Mouse (Mus musculus): ENCODE data around the gene Cdh23. TPM values are rescaled to one million over a fixed set of nuclear protein-coding genes. Genes with fewer than 3 reads are reported as not detected.
A peak's percentile ranks its signal among the peaks of the same experiment; 100 is the strongest.

The Cdh23 gene
- total RNA-seq, 1 experiment = 2.3 TPM

DNA sequence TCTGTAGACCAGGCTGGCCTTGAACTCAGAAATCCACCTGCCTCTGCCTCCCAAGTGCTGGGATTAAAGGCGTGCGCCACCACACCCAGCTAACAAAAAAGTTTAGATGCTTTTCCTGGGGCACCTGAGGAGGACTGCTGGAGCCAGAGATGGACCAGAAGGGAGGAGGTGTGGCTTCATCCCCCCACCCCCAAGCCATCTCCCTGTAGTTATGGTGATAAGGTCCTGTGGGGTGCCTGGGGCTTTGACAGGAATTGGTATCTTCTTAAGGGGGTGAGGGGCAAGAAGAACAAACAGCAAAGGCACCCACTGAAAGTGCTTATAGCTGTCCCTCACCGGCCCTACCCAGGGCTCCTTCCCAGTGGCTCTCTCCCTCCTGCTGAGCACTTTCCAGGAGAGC, 30.6 kb upstream of the Cdh23 start:
- Histone ChIP-seq H3K36me3 (ENCODE audit: control insufficient read depth, insufficient read depth, low read length, poor library complexity, severe bottlenecking) (no peaks in the 10 kb centered on the region), H3K9ac (ENCODE audit: insufficient read depth, low read depth, low read length, poor library complexity, severe bottlenecking) (no peak overlapping the region), H3K4me3 (ENCODE audit: insufficient read depth in 1 of 2, low read depth in 1 of 2, low read length in 2 of 2, poor library complexity in 1 of 2, severe bottlenecking in 1 of 2) (no peak overlapping the region), H3K4me1 (ENCODE audit: control insufficient read depth in 2 of 2, insufficient read depth in 2 of 2, low read length in 2 of 2, poor library complexity in 1 of 2) (peaks cover 7 to 49% of the 10 kb centered on the region in 2 experiments; a peak in 3 of 4 replicates), H3K9me3 (ENCODE audit: control insufficient read depth, insufficient read depth, low read depth, low read length) (no peaks in the 10 kb centered on the region), H3K27ac (ENCODE audit: insufficient read depth, low read depth, low read length, poor library complexity, severe bottlenecking) (peak overlapping the region; percentile 71)
- in situ Hi-C loops (cut with MboI; ENCODE audit: low sequenced_read_pairs in 2 of 2, unreplicated experiment in 2 of 2) = no loop called here
- no peak for TF ChIP-seq ZNF384 (IDR thresholded peaks at IDR 0.05; ENCODE audit: low read depth, low read length)
- TF ChIP-seq ZC3H11A (IDR thresholded peaks at IDR 0.05; ENCODE audit: borderline replicate concordance, low read depth, low read length) = no peak
- no peak for TF ChIP-seq MAFK (IDR thresholded peaks at IDR 0.05; ENCODE audit: insufficient read depth, low read depth, low read length)
- TF ChIP-seq HCFC1 (IDR thresholded peaks at IDR 0.05; ENCODE audit: borderline replicate concordance, insufficient read depth, low read length) = no peak
- TF ChIP-seq CHD2 (IDR thresholded peaks at IDR 0.05; ENCODE audit: low read depth, low read length) = no peak
- no peak for DNase-seq (ENCODE audit: low read depth, low spot score)

DNA sequence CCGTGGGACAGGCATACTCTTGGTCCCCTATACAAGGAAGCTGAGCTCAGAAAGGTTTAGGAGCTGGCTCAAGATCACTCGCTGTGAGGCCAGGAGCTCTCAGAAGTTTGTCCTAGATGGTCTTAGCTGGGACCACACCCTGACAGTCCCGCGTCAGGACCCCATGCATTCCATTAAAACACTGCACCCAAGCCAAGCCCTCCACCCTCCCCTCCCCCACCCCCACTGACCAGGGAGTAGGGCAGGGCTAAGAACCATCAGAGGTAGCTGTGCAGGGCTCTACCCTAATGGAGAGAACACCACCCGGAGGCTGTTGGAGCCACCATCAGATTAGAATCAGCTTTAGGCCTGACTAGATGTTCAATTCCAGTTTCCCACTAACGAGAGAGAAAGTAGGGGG, 28.2 kb upstream of the Cdh23 start:
- Histone ChIP-seq H3K9ac (ENCODE audit: insufficient read depth, low read depth, low read length, poor library complexity, severe bottlenecking) (no peak overlapping the region), H3K4me3 (ENCODE audit: insufficient read depth in 1 of 2, low read depth in 1 of 2, low read length in 2 of 2, poor library complexity in 1 of 2, severe bottlenecking in 1 of 2) (no peak overlapping the region), H3K27ac (ENCODE audit: insufficient read depth, low read depth, low read length, poor library complexity, severe bottlenecking) (0 out of 2 replicates have a peak overlapping the region, but pooled peaks have one; percentile 4), H3K36me3 (ENCODE audit: control insufficient read depth, insufficient read depth, low read length, poor library complexity, severe bottlenecking) (no peaks in the 10 kb centered on the region), H3K4me1 (ENCODE audit: control insufficient read depth in 2 of 2, insufficient read depth in 2 of 2, low read length in 2 of 2, poor library complexity in 1 of 2) (peaks cover 7 to 53% of the 10 kb centered on the region in 2 experiments; a peak in 3 of 4 replicates), H3K9me3 (ENCODE audit: control insufficient read depth, insufficient read depth, low read depth, low read length) (no peaks in the 10 kb centered on the region)
- no peak for TF ChIP-seq ZNF384 (IDR thresholded peaks at IDR 0.05; ENCODE audit: low read depth, low read length)
- in situ Hi-C loops (cut with MboI; ENCODE audit: low sequenced_read_pairs in 2 of 2, unreplicated experiment in 2 of 2) = no loop called here
- DNase-seq (ENCODE audit: low read depth, low spot score) = no peak

DNA sequence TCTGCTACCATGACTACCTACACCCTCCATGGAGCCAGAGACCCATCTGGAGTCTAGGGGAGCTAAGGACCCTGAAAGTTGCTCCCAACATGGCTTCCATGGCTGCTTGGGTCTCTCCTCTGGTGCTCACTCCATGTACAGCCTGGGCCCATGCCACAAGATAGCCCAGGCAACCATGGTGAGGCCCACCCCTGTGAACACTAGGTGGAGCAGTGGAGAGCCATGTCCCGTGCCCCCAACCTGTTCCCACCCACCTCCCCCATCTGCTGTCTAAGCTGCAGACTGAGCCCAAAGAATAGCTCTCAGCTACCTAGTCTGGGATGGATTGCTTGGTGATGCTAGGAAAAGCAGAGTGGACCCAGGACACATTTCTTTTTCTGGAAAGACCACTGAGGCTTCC, 27.1 kb upstream of the Cdh23 start:
- Histone ChIP-seq H3K9me3 (ENCODE audit: control insufficient read depth, insufficient read depth, low read depth, low read length) (no peaks in the 10 kb centered on the region), H3K36me3 (ENCODE audit: control insufficient read depth, insufficient read depth, low read length, poor library complexity, severe bottlenecking) (no peaks in the 10 kb centered on the region), H3K4me1 (ENCODE audit: control insufficient read depth in 2 of 2, insufficient read depth in 2 of 2, low read length in 2 of 2, poor library complexity in 1 of 2) (peaks cover 5 to 49% of the 10 kb centered on the region in 2 experiments; a peak in 3 of 4 replicates), H3K4me3 (ENCODE audit: insufficient read depth in 1 of 2, low read depth in 1 of 2, low read length in 2 of 2, poor library complexity in 1 of 2, severe bottlenecking in 1 of 2) (no peak overlapping the region), H3K9ac (ENCODE audit: insufficient read depth, low read depth, low read length, poor library complexity, severe bottlenecking) (no peak overlapping the region), H3K27ac (ENCODE audit: insufficient read depth, low read depth, low read length, poor library complexity, severe bottlenecking) (no peak overlapping the region)
- in situ Hi-C loops (cut with MboI; ENCODE audit: low sequenced_read_pairs in 2 of 2, unreplicated experiment in 2 of 2) = no loop called here
- no peak for TF ChIP-seq CHD2 (IDR thresholded peaks at IDR 0.05; ENCODE audit: low read depth, low read length)
- no peak for TF ChIP-seq ZNF384 (IDR thresholded peaks at IDR 0.05; ENCODE audit: low read depth, low read length)
- TF ChIP-seq ZC3H11A (IDR thresholded peaks at IDR 0.05; ENCODE audit: borderline replicate concordance, low read depth, low read length) = no peak
- DNase-seq (ENCODE audit: low read depth, low spot score) = no peak

DNA sequence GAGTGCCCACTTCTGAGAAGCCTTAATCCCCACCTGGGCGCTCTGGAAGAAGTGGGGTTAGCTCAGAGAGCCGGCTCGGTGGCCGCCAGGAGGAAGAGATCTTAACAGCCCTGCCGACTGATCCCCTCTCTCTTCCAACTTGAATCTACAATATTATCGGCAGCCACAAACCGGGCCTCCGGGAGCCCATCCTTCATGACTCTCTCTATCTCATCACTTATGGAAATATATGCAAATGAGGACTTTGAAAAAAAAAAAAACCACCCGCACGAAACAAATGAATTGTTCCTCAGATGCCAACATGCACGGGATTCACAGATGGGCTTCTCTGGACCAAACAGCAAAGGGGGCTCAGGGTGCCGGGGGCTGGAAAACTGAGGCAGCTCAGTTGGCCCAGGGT, 25.4 kb upstream of the Cdh23 start:
- in situ Hi-C loops (cut with MboI; ENCODE audit: low sequenced_read_pairs in 2 of 2, unreplicated experiment in 2 of 2) = no loop called here
- Histone ChIP-seq H3K9me3 (ENCODE audit: control insufficient read depth, insufficient read depth, low read depth, low read length) (no peaks in the 10 kb centered on the region), H3K9ac (ENCODE audit: insufficient read depth, low read depth, low read length, poor library complexity, severe bottlenecking) (no peak overlapping the region), H3K36me3 (ENCODE audit: control insufficient read depth, insufficient read depth, low read length, poor library complexity, severe bottlenecking) (peaks cover under 1% of the 10 kb centered on the region; the same call in 1 of the 2 replicates), H3K4me1 (ENCODE audit: control insufficient read depth in 2 of 2, insufficient read depth in 2 of 2, low read length in 2 of 2, poor library complexity in 1 of 2) (peaks cover 5 to 35% of the 10 kb centered on the region in 2 experiments; a peak in 3 of 4 replicates), H3K27ac (ENCODE audit: insufficient read depth, low read depth, low read length, poor library complexity, severe bottlenecking) (no peak overlapping the region), H3K4me3 (ENCODE audit: insufficient read depth in 1 of 2, low read depth in 1 of 2, low read length in 2 of 2, poor library complexity in 1 of 2, severe bottlenecking in 1 of 2) (no peak overlapping the region)
- peak; percentile 79; the same call in 1 of the 2 replicates for TF ChIP-seq ZNF384 (IDR thresholded peaks at IDR 0.05; ENCODE audit: low read depth, low read length)
- no peak for TF ChIP-seq CHD2 (IDR thresholded peaks at IDR 0.05; ENCODE audit: low read depth, low read length)
- no peak for TF ChIP-seq HCFC1 (IDR thresholded peaks at IDR 0.05; ENCODE audit: borderline replicate concordance, insufficient read depth, low read length)
- no peak for TF ChIP-seq ZC3H11A (IDR thresholded peaks at IDR 0.05; ENCODE audit: borderline replicate concordance, low read depth, low read length)
- no peak for TF ChIP-seq MAFK (IDR thresholded peaks at IDR 0.05; ENCODE audit: insufficient read depth, low read depth, low read length)
- no peak for DNase-seq (ENCODE audit: low read depth, low spot score)

DNA sequence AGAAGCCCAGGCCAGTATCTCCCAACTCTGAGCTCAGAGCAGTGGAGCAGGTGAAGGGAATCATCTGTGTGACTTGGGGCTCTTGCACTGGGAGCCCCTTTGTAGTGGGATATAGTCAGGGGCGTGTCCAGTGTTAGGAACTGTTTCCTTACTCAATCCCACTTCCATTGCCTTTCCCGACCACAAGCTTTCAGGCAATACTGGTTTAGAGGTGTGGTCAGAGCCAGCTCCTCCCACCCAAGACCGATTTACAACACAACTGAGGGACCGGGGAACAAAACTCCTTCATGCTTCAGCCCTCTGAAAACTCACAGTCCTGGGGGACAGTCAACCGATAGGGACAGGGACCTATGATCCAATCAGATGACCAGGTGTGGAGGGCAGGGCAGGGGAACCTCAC, 24.2 kb upstream of the Cdh23 start:
- no peak overlapping the region for H3K27ac ChIP-seq (ENCODE audit: insufficient read depth, low read depth, low read length, poor library complexity, severe bottlenecking)
- no peaks in the 10 kb centered on the region for H3K9me3 ChIP-seq (ENCODE audit: control insufficient read depth, insufficient read depth, low read depth, low read length)
- H3K4me3 ChIP-seq (ENCODE audit: insufficient read depth in 1 of 2, low read depth in 1 of 2, low read length in 2 of 2, poor library complexity in 1 of 2, severe bottlenecking in 1 of 2) = no peak overlapping the region
- no peak for DNase-seq (ENCODE audit: low read depth, low spot score)
- TF ChIP-seq CHD2 (IDR thresholded peaks at IDR 0.05; ENCODE audit: low read depth, low read length) = no peak
- no peak for TF ChIP-seq ZC3H11A (IDR thresholded peaks at IDR 0.05; ENCODE audit: borderline replicate concordance, low read depth, low read length)
- no peak for TF ChIP-seq ZNF384 (IDR thresholded peaks at IDR 0.05; ENCODE audit: low read depth, low read length)
- TF ChIP-seq MAFK (IDR thresholded peaks at IDR 0.05; ENCODE audit: insufficient read depth, low read depth, low read length) = no peak
- TF ChIP-seq HCFC1 (IDR thresholded peaks at IDR 0.05; ENCODE audit: borderline replicate concordance, insufficient read depth, low read length) = no peak
- peaks cover 5 to 27% of the 10 kb centered on the region in 2 experiments; a peak in 3 of 4 replicates for H3K4me1 ChIP-seq (ENCODE audit: control insufficient read depth in 2 of 2, insufficient read depth in 2 of 2, low read length in 2 of 2, poor library complexity in 1 of 2)
- peaks cover 12% of the 10 kb centered on the region; the same call in 1 of the 2 replicates for H3K36me3 ChIP-seq (ENCODE audit: control insufficient read depth, insufficient read depth, low read length, poor library complexity, severe bottlenecking)
- in situ Hi-C loops (cut with MboI; ENCODE audit: low sequenced_read_pairs in 2 of 2, unreplicated experiment in 2 of 2) = no loop called here
- 0 out of 2 replicates have a peak overlapping the region, but pooled peaks have one; percentile 21 for H3K9ac ChIP-seq (ENCODE audit: insufficient read depth, low read depth, low read length, poor library complexity, severe bottlenecking)
